Mouse (Mus musculus) heart, adult 2 months (tissue): ENCODE data around the gene Art3.

ENCODE experiments used
- CTCF ChIP-seq: fragments of 200-600 bp; IDR thresholded peaks from 2 replicates; pipeline ENCODE4 v1.8.1; 2022; ENCODE audit warnings: antibody characterized with exemption, mild to moderate bottlenecking, moderate library complexity
- EP300 ChIP-seq: fragments of 200-500 bp; IDR thresholded peaks from 2 replicates; pipeline ENCODE4 v1.6.1; 2011; ENCODE audit warnings: low read depth, low read length, control low read depth; ENCODE audit not compliant: insufficient read depth
- POLR2A ChIP-seq: fragments of 200-500 bp; IDR thresholded peaks from 2 replicates; pipeline ENCODE4 v1.6.1; 2011; ENCODE audit warnings: mild to moderate bottlenecking, low read depth, low read length, control low read depth; ENCODE audit not compliant: insufficient read depth

DNA sequence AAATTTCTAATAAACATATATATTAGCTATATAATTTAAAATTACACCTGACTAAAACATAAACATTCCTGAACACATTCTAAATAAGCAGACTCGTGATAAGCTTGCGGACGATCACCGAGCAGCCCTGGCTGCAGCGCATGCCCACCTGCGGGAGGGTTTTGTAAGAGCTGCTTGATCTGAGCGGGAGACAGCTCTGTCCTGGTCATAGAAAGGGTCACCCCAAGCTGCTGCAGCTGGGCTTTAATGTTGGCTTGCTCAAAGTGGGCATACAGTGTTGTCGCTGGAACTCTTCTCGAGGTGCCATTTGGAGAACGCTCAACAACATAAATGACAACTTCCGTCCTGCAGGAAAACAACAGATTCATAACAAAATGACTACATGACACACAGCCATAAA is 92.5 kb downstream of the Art3 start:
- no peak for TF ChIP-seq CTCF
- TF ChIP-seq EP300, result no peak
- no peak for TF ChIP-seq POLR2A
